Mouse (Mus musculus) ovary, postnatal 14 days (tissue): Measurements from ENCODE around the gene Cd3e.
A peak's percentile ranks its signal among the peaks of the same experiment; 100 is the strongest.
"Not testable (repeated sequence)": the region's sequence is repeated elsewhere in the genome, so short reads cannot be mapped to it uniquely, and the experiment has no call there.

ENCODE experiments used
- DNase-seq: peaks from one replicate; pipeline ENCODE4 v3.0.0; 2022; ENCODE audit warnings: low spot score

The Cd3e gene

DNA sequence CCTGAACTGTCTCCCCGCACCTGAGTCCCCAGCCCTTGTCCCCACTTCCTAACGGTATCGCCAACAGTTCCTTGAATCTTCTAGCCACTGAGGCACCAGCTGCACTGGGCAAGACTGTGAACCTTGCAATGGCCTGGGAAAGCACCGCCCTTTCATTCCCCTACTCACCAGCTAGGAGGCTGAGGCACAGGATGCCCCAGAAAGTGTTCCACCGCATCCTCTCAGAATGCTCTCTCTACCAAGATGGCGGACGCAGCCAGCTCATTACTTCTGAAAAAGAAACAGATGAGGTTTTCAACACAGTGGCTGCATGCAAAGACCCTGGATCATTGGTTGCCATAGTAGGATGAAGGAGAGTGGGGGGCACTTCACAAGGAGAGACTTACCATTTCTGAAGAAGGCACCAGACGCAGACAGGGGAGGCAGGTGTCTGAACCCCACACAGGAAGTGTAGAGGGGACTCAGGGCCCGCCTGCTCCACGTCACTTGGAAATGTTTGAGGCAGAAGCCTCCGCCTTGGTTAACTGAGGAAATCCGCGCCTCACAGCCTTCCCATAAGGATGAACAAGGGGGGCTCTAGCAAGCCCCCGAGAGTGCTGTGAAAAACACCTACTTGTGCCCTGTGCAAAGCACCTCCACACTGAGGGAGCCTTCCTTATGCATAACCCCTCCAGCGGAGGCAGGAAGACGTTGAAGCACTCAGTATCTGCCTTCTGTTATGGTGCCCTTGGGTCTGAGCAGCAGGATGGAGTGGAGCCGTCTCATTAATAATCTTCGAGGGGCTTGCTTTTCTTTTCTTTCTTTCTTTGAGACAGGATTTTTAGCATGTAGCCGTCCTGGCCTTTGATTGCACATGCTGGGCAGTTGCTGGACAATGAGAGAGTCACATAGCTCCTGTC lies at the start of gene Cd3e:
TSS of gene Cd3e (minus strand) at position 448 of the 899 bp plus-strand sequence.
- DNase-seq: no peak

DNA sequence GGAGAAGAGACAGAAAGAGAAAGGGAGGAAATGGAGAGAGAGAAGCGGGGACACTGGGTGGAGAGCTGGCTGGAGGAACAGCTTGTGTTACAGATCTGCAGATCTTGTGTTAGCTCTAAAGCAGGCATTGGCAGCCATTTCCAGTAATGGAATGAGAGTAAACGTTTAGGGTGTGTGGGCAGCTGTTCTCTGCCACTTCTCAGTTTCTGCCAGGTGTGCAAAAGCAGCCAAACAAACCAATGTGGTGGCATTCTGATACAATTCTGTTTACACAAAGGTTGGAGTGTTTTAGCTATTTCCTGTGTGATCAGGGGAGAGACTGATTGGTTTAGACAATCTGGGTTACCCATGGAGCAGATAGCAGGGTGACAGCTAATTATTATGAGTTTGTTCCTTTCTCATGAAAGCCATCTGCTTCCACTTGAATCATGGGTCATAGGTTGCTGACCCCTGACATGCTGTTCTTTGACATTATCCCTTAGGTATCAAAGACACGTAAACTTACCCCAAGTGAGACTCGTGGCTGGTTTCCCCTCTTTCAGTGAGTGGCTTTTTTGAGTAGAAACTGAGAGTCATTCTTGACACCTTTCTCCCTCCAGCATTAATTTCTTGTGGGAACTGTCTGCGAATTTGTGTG lies 49.0 kb upstream of the Cd3e start:
- no peak for DNase-seq

DNA sequence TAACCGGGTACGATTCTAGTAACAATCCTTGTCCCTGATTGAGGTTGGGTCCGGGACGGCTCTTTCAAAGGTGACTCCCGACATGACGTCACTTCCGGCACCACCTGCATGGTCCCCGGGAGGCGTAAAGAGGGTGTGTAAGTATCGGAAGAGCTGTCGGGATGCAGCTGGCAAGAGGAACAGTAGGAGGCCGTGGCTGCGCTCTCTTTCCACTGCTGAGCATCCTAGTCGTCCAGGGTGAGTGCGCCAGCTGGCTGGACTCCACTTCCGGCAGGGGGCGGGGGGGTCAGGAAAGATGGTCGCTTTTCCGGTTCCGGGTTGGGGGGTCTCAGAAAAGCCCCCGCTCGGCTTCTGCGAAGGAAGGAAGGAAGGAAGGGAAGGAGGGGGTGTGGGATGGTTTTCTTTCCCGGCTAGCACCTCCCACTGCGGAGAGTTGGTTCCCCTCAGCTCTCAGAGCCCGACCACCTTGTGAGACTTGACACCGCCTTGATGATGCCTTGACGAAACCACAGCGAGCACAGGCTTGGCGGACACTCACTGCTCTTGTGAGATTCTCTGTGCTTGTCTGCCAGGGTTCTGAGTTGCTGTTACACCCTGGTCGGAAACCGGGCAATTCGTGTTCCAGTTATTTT lies 45.8 kb upstream of the Cd3e start, which contains the start of gene Mpzl3:
TSS of gene Mpzl3 (plus strand) at position 105 of the 632 bp plus-strand sequence.
- peak; percentile 74 for DNase-seq

DNA sequence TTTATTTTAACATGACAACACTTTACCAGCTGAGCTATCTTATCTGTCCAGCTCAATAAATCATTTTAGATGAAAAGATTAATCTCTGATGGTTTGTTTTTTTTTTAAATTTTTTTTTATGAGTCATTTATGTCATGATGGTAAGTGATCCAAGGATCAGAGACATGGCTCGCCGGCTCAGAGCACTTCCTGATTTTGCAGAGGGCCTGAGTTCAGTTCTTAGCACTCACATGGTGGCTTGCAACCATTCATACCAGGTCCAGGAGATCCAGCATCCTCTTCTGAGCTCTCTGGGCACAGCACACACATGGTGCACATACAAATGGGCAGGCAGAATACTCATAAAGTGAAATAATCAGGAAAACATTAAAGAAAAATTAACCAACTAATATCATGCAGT lies 40.9 kb upstream of the Cd3e start:
- no peak for DNase-seq

DNA sequence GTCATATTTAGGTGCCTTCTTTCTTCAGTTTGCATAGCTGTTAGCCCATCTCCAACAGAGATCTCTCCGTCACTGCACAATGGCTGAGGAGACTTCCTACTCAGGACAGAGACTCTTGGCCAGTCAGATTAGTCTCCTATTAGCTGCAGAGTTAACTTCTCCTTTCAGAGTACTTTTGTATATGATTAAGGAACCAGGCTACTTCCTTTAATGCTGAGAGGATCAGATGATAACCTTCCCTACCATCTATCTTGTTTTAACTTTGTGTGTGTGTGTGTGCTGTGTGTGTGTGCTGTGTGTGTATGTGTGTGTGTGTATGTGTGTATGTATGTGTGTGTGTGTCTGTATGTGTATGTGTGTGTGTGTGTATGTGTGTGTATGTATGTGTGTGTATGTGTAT lies 40.3 kb upstream of the Cd3e start:
- DNase-seq: no peak

DNA sequence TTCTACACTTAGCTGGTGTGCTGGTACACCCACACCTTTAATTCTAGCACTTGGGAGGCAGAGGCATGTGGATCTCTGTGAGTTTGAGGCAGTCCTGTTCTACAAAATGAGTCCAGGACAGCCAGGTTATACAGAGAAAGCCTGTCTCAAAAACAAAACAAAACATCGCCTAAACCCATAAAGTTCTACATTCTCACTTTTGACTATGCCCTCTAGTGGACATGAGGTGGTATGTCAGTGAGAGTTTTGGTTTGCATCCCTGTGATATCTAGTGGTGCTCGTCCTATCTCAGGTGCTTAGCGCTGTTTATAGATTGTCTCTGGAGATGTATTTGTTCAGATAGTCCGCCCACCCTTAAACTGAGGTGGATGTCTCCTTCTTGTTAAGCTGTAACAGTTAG lies 39.1 kb upstream of the Cd3e start:
- peak; percentile 18 for DNase-seq

DNA sequence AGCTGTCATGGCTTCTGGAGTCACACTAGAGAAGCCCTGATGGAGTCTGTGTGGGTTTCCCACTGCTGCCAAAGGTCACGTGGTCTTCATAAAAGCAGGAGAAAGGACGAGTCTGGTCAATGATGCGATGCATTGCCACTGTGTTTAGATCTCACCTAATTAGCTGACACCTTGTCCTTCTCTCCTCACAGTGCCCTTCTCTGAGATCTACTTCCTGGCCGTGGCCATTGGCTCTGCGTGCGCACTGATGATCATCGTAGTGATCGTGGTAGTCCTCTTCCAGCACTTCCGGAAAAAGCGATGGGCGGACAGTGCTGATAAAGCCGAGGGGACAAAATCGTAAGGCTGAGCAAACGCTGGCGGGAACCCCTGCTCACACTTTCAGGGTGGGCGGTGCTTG lies 37.5 kb upstream of the Cd3e start:
- no peak for DNase-seq

DNA sequence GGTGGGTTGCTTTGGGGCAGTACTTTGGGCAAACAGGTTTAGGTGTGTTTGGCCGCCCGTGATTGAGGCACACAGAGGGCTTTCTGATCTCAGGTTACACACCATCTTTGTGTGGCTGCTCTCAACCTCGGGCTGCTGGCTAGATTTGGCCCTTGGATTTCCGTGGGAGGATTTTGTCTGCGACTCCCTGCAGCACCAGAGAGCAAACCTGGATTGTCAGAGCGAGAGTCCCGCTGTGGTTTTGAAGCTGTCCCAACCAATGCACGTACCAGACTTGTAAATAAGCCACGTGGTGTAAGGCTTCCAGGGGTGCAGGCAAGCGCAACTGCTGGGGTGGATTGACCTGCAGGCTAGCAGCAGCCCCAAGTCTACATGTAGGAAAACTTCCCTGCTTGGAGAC lies 33.5 kb upstream of the Cd3e start:
- DNase-seq: no peak

DNA sequence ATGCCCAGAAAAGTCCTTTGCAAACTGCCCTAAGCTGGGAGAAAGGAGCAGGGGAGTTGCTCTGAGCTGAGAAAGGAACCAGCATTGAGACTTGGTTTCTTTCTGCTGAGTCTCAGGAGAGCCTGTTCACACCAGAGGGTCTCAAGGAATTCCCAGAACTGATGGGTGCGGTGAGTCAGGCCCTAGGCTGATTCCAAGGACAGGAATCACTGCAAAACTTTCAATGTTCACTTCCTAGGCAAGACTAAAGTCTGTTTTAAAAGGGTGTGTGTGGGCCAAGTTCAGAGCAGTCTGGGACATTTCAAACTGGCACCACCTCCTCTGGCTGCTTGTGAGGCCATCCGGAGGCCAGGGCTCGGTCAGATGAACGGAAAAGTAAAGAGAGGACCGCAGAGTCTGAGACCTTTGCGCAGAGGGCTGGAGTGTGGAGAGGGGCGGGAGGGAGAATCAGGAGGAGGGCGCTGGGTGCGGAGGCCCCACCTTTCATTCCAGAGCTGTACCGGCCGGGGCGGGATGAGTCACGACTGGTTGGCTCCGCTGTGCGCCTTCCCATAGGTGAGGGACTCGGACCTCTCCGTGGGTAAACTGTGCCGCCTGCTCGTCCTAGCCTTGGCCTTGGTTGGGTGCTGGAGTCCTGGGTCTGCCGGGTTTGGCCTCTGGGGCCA lies 32.8 kb upstream of the Cd3e start:
- peak; percentile 27 for DNase-seq

DNA sequence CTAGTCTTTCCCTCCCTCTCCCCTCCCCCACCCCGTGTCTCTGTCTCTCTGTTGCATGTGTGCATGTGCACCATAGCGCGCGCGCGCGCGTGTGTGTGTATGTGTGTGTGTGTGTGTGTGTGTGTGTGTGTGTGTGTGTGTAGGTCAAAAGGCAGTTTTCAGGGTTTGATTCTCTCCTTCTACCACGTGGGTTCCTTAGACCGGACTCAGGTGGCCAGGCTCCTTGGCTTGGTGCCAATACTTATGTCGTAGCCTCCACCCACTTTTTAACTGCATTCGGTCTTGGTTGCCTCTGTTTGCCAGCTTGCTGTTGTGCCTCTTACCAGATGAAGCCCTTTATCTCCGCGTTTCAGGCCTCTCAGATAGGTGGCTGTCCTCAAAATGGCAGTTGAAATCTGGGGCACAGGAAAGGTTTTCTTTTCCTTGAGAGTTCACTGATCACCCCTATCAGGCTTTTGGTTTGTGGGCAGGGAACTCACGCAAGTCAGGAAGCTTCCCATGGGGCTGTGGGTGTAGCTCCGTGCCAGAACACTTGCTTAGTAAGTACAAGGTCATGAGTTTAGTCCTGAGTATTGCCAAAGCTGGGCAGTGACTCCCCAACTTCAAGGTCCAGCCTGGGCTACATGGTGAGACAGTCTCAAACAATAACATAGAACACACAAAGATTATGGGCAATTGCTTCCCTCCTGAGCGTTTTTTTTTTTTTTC lies 31.9 kb upstream of the Cd3e start:
- no peak for DNase-seq

DNA sequence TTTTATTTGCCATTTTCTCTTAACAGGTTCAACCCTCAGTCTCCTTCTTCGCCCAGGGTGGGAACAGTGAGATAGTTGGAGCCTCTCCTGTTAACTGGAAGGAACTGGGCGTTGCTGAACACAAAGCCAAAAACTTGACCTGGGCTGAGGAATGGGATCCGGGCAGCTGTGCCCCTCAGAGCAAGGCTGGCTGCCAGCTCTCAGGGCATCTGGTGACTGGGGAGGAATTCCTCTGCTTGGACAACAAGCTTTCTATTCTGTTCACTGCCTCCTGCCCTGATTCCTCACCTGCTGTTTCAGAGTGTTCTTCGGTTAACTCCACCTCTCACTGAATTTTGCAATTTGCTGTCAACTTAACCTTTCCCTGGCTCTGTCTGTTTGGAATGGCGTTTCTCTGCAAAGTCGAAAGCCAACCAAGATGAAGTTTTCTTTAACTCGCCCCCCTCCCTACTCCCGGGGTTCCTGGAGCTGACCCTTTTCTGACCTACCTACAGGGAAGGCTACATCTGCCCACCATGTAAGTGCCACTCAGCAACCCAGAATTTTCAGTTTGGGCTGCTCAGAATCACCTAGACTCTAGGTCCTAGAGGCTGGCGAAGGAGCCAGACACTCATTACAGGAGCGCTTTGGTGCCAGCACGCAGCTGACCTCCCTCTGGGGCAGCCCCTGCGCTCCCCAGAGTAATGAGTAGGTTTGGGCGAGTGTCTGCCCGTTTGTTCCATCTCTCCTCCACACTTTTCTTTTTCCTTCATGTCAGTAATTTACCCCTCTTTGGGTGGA lies 30.8 kb upstream of the Cd3e start:
- DNase-seq: no peak

DNA sequence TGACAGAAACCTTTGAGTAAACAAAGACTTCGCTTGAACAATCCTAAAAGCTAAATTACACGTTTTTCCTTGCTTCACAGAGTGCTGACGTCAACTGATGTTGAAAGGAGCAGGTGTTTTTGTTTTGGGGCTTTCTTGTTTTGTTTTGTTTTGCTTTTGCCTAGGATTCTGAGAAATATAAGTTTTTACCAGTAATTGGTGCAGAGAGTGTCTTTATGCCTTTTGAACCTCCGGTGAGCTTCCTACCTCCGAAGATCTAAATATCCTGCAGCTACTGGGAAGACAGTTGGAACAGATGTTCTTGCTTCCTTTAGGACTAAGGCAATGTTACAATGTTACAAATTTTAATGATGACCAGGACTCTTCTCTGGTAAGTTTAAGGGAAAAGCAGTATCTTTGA lies 30.1 kb upstream of the Cd3e start, which contains the start of gene Mpzl2:
TSS of gene Mpzl2 (plus strand) at position 301 of the 400 bp plus-strand sequence.
- no peak for DNase-seq

DNA sequence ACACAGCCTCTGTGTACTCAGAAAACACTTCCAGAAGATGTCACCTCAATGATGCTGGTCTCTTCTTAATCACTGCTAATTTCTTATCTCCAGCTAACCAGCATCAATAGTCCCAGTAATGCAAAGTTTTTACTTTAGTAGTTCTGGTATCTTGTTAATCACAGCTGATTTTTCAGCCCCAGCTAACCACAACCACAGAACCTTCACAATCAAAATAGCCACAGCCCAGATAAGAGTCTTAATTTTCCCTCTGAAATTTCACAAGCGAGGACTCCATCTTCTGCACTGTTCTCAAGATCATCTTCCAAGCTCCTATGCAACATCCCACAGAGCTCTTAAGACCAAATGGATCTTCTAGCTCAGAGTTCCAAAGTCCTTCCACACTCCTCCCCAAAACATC lies 28.4 kb upstream of the Cd3e start:
- DNase-seq: not testable (repeated sequence)

DNA sequence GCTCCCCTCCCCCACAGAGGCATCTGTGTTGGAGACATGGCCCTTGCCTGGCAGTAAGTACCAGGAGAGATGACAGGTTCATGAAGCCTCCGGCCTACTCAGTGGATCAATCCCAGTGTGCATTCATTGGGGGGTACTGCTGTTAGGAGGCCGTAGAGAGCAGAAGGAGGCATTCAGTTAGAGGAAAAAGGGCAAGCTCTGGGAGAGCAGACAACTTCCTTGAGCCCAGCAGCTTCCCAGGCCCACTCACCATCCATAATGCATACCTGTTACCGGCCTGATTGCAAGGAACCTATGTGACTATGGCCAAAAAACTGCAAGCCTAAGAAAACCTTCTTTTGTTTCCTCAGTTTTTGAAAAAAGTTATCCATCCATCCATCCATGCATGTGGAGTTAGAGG lies 25.1 kb upstream of the Cd3e start:
- DNase-seq: no peak

DNA sequence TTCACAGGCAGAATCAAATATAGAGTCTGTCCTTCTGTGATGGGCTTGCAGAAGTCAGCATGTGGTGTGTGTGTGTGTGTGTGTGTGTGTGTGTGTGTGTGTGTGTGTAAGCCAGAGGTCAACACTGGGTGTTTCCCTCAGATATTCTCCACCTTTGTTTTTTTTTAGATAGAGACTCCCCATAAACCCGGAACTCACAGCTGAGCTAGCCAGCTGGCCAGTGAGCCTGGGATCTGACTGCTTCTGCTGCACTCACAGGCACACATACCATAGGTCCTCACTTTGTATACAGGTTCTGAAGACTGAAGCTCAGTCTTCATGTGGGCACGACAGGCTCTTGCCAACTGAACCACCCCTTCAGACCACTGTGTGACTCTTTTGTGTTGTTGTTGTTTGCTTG lies 22.8 kb upstream of the Cd3e start:
- DNase-seq: no peak

DNA sequence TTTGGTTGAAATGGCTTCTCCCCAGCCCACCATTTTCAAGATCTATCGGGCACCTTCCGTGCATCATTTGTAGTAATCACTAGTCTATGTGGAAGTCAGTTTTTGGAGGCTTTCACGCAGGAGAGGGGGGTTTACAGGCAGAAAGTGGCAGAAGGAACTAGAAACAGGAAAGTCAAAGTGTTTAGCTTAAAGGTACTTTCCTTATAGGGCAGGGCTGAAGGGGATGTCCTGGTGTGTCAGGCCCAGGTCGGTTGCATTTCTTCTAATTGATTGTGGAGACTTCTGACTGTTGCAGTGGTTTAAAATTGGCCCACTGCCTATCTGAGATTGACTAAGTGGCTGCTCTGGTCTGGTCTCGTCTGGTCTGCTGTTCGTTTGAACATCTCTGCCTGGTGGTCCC lies 20.9 kb upstream of the Cd3e start:
- DNase-seq: no peak

DNA sequence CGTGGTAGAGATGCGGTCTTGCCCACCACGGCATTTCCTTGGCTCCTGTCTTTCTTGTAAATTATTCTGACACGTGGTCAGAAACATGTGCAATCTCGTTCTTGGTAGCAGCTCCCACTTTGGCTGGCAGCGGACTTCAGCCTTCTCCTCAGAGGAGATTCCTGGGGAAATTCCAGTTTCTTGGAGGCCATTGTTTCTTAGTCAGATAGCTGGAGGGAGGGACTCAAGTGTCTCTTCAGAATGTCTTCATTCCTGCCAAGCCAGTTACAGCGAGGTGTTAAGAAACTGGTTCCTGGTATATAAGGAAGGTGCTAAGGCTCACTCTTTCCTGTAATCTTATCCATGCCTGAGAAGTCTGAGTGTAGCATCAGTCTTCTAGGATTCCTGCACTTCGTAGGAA lies 17.9 kb upstream of the Cd3e start:
- no peak for DNase-seq

DNA sequence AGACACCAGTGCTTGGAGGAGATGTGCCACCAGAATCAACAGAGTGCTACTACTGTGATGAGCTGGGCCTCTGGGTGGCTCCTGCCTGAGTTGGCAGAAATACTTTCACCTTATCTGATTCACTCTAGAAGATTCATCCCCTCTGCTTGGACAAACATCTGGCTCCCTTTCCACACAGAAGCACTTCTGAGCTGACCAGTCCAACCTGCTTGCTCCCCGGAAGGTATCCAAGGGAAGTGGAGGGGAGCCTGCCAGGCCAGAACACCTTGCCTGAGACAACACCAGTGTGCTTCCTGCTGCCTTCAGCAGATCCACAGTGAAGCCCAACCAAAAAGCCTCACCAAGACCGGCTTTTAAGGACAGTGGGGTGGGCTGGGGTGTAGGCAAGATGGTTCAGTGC lies 14.8 kb upstream of the Cd3e start:
- no peak for DNase-seq

DNA sequence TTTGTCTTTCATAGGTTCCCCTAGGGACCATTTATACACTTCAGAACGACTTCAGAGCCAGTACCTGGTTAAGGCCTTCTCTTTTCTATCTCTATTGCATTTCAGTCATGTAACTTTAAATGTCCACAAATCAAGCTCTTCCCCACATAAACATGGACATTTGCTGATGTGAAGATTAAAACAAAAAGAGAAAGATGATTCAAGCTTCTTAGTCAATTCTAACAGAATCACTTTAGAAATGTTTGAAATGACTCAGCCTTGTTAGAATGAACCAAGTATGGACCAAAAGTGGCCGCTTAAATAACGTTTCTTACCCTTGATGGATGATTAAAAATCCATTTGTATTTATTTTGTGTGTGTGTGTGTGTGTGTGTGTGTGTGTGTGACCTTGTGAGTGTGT lies 14.2 kb upstream of the Cd3e start:
- no peak for DNase-seq

DNA sequence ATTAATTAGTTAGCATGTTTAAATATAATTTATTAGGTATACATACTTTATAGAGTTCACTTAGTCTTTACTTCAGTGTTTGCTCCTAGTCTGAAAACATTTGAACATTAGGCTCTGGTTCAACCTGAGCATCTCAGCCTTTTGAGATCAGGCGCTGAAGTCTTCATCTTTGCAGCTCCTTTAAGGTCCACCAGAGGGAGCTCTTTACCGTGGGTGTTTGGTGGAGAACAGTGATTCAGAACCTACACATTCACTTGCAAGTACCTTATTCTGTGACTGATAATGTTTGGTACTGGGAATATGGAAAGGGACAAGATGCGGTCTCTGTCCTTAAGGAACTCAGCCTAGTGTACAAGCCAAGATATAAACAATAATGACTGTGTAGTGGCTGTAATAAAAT lies 13.4 kb upstream of the Cd3e start:
- DNase-seq: peak; percentile 41

DNA sequence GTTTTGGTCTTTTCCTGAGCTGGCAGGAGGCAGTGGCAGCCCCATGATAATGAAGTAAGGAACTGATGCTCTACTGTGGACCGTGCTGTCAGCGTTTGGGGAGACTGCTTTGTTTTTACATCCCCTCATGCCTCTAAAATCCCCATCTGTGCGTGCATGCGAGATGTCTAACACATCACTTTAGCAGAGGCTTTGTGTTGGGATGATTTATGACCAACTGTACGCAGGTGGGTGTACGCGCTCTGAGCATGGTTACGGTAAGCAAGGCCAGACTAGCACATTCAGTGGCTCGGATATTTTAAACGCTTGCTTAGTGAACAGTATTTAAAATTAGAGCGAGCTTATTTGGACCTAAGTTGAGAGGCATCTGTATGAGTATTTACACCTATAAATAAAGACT lies 8.6 kb upstream of the Cd3e start:
- DNase-seq: no peak
